Mouse (Mus musculus) large intestine, adult 2 months (tissue): ENCODE measurements around the gene Galp. TPM values are rescaled to one million over a fixed set of nuclear protein-coding genes. Genes with fewer than 3 reads are reported as not detected.
"Not testable (repeated sequence)": the region's sequence is repeated elsewhere in the genome, so short reads cannot be mapped to it uniquely, and the experiment has no call there.

Source experiments
- DNase-seq: peaks from one replicate; pipeline ENCODE4 v3.0.0-alpha.2; 2012; ENCODE audit warnings: low read depth, low spot score
- WGBS: fragments of 180-500 bp; shearing (Covaris S2); methylation state at CpG from one replicate; pipeline ENCODE4 v1.1.7; 2018; 5-methylcytosine and 5-hydroxymethylcytosine counted together
- polyA plus RNA-seq: library from polyadenylated mRNA; depleted of rRNA; stranded (reverse); fragments of >200 nt; gene quantifications from 2 replicates; pipeline ENCODE4 v1.2.3, GENCODE M21; 2012; rRNA removed

Galp gene
- polyA plus RNA-seq, 1 experiment = 0.15 TPM

- WGBS = 35% methylated on average over 11 of the region's 11 CpGs
- DNase-seq = no peak
These were observed 47.7 kb downstream of the Galp start for GRCm38 (mm10) chr7:6244361-6245292.

DNA sequence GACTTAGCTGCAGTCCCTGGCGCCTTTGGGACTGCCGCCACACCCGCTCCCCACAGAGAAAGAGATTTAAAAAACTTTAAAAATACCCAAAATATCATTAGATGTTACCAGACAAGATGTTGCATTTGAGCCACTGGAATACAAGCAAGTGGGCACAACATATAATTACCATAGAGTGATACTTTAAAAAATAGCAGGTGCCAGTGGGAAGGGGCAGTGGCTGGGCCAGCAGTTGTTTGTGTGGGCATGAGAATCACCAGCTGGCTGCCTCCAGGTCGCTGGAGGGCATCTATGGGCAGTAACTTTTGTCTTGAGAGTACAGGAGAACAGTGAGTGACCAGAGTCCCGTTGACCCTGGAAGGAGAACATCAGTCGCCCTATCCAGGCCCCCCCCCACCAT is 55.5 kb downstream of the Galp start, which contains the start of gene Epp13:
Epp13 (plus strand) TSS at position 301 of the 400 bp plus-strand sequence.
- WGBS = 80% methylated on average over 6 of the region's 6 CpGs
- no peak for DNase-seq

DNA sequence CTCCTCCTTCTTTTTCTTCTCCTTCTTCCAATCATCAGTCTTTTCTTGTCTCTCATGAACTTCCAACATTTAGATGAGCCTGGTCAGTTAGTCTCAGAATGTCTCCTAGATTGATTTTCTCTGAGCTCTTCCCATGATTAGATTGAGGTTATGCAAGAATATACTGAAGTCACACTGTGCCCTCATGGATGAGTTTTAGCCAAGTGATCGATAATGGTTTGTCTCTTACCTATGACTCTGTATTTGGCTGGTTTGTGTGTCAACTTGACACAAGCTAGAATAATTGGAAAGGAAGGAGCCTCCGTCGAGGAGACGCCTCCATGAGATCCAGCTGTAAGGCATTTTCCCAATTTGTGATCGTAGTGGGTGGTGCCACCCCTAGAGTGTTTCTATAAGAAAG is 57.6 kb downstream of the Galp start:
- WGBS = 92% methylated on average over 5 of the region's 5 CpGs
- DNase-seq = no peak

DNA sequence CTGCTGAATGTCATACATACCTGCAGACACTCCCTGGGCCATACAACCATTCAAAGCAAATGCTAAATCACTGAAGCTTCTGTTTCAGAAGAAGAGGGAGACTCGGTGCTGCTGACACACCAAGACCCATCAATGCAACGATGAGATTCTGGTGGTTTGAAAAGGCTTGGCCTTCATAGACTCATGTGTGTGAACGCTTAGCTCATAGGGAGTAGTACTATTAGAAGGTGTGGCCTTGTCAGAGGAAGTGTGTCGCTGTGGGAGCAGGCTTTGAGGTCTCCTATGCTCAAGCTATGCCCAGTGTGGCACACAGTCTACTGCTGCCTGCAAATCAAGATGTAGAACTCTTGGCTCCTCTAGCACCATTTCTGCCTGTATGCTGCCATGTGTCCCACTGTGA is 60.5 kb downstream of the Galp start:
- 75% methylated on average over 4 of the region's 4 CpGs for WGBS
- no peak for DNase-seq

DNA sequence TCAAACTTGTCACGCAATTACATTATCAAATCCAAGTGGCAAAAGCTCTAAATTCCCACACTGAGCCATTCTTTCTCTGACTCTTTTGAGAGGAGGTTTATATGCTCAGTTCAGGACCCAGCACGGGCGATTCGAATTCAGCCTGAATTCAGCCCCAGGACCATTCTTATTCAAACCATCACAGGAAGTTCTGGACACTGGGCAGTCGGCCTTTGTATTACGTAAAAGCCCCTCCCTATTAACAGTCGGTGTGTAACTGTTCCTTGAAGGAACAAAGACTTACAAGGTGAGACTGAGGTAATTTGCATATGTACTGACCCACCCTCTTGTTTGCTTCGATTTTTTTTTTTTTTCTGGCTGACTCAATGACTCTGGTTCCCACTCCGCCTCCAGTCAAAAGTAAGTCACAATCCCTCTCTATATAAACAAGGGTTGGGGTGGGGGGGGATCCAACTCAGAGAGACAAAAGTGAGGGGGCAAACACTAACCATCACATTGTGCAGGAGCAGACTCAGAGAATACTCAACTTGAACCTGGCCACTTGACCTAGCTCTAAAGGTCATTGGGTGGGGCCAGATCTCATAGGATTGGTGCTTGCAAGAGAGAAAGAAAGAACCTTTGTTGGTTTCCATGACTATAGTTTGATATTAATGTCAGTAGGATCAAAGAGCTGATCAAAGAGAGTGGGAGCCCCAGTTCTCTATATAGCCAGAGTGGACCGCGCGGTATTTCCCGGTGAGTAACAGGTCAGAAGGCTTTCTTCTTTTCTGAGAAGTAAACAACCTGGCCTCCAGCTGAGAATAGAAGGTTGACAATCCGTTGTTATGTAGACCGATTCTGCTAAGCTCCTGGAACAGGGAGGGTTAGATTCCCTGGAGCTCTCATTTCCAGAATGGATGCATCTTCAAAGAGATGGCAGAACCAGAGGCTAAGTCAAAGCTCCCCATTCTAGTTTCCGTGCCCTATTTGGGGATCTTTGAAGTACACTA is 61.6 kb downstream of the Galp start:
- 46% methylated on average over 16 of the region's 16 CpGs for WGBS
- DNase-seq = no peak

DNA sequence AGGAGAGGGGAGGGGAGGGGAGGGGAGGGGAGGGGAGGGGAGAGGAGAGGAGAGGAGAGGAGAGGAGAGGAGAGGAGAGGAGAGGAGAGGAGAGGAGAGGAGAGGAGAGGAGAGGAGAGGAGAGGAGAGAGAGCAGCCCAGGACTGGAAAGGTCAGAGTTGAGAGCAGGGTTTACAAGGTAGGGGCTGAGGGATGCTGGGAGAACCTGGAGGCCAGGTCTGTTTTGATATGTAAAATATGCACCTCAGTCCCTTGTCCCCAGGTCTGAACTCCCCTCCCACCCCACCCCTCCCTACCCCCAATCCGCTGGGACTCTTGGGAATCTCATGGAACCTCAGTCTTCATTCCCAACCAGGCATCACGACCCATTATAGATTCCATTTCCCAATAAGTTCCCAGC is 63.1 kb downstream of the Galp start:
- 36% methylated on average over 2 of the region's 2 CpGs for WGBS
- not testable (repeated sequence) for DNase-seq

- 85% methylated on average over 3 of the region's 3 CpGs for WGBS
These were observed 65.2 kb downstream of the Galp start for GRCm38 (mm10) chr7:6262120-6262519.

DNA sequence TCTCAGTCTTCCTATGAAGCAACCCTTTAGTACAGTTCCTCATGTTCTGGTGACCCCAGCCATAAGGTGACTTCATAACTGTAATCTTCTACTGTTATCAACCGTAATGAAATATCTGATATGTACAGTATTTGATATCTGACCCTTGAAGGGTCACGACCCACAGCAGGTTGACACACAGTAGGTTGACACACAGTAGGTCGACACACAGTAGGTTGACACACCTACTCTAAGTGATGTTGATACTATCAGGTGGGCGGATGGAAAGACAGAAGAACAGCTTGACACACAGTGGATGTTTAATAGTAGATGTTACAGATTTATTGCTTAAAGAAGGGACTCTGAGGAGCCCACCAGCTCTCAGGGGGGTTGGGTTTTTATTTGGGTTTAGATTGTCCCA is 66.1 kb downstream of the Galp start:
- WGBS = 78% methylated on average over 4 of the region's 4 CpGs

More at GRCm38 (mm10) chr7:6262120-6262519, 65.2 kb downstream of the Galp start:
- DNase-seq = no peak

DNA sequence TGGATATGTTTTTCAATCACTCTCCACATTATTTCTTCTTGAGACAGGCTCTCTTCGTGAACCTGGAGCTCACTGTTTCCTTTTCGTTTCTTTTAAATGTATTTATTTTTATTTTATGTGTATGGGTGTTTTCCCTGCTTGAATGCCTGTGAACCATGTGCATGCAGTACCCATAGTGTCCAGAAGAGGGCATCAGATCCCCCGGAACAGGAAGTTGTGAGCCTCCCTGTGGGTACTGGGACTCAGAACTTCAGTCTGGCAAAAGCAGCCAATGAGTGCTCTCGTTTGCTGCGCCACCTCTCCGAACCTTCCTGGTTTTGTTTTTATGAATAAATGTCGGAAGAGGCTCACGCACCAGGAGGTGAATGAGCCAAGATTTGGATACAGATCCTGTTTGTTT is 68.8 kb downstream of the Galp start:
- DNase-seq = no peak
- WGBS = 60% methylated on average over 8 of the region's 8 CpGs

More for the DNA sequence above, 66.1 kb downstream of the Galp start:
- DNase-seq = no peak

Other genes starting within 250 kb of the Galp start
- gene Vmn1r65, start 186.1 kb upstream of the Galp start, polyA plus RNA-seq = not detected in 2 replicates
- not detected in 2 replicates for gene Nlrp4c, start 151.9 kb upstream of the Galp start, polyA plus RNA-seq
- gene Zfp787, start 41.1 kb upstream of the Galp start, polyA plus RNA-seq = 33.6 and 45.2 TPM in 2 replicates
- gene Zfp444, start 24.9 kb upstream of the Galp start, polyA plus RNA-seq = 15.1 and 17.8 TPM in 2 replicates
- gene Zscan5b, start 25.2 kb downstream of the Galp start, polyA plus RNA-seq = not detected in 2 replicates
- 0.31 and 0.45 TPM in 2 replicates for gene Epp13, start 55.6 kb downstream of the Galp start, polyA plus RNA-seq
- 0.19 and 0.31 TPM in 2 replicates for gene Zfp667, start 89.5 kb downstream of the Galp start, polyA plus RNA-seq
- 0.09 and 0.12 TPM in 2 replicates for gene Zfp583, start 134.2 kb downstream of the Galp start, polyA plus RNA-seq
- 0.07 TPM in 1 of 2 replicates, not detected in the other for gene Gm3854, start 146.7 kb downstream of the Galp start, polyA plus RNA-seq
- 0.10 and 0.23 TPM in 2 replicates for gene Zfp78, start 166.2 kb downstream of the Galp start, polyA plus RNA-seq
- 0.60 and 0.86 TPM in 2 replicates for gene Zfp28, start 186.2 kb downstream of the Galp start, polyA plus RNA-seq
- not detected in 2 replicates for gene Smim17, start 201.6 kb downstream of the Galp start, polyA plus RNA-seq
- gene Gm20715, start 213.2 kb downstream of the Galp start, polyA plus RNA-seq = not detected in 2 replicates
- gene Olfr1344, start 241.6 kb downstream of the Galp start, polyA plus RNA-seq = not detected in 2 replicates